Mouse (Mus musculus): ENCODE data around the gene Slc16a1. TPM values are rescaled to one million over a fixed set of nuclear protein-coding genes. Genes with fewer than 3 reads are reported as not detected.

Gene Slc16a1
- polyA plus RNA-seq, 1 experiment: not detected

GRCm38 (mm10) chr3:104643810-104644270, 5.4 kb downstream of the Slc16a1 start:
- H3K27ac ChIP-seq (ENCODE audit: insufficient read depth, low read depth, low read length): no peak overlapping the region

GRCm38 (mm10) chr3:104644371-104644770, 5.9 kb downstream of the Slc16a1 start:
- no peak overlapping the region for H3K27ac ChIP-seq (ENCODE audit: insufficient read depth, low read depth, low read length)
- TF ChIP-seq POLR2A (IDR thresholded peaks at IDR 0.05; ENCODE audit: insufficient read depth, low read depth, low read length) (no peak), CTCF (IDR thresholded peaks at IDR 0.05; ENCODE audit: insufficient read depth, low read depth, low read length) (no peak)
- 84% methylated on average over 1 of the region's 1 CpGs for WGBS
- no peaks in the 10 kb centered on the region; the same call in 1 of the 2 replicates for H3K4me1 ChIP-seq (ENCODE audit: control insufficient read depth, insufficient read depth, low read length)
- H3K4me3 ChIP-seq (ENCODE audit: insufficient read depth, low read depth, low read length): no peak overlapping the region

More at GRCm38 (mm10) chr3:104643810-104644270, 5.4 kb downstream of the Slc16a1 start:
- no peak for TF ChIP-seq CTCF (IDR thresholded peaks at IDR 0.05; ENCODE audit: insufficient read depth, low read depth, low read length)
- no peak for TF ChIP-seq POLR2A (IDR thresholded peaks at IDR 0.05; ENCODE audit: insufficient read depth, low read depth, low read length)
- no peak overlapping the region for H3K4me3 ChIP-seq (ENCODE audit: insufficient read depth, low read depth, low read length)
- 7% methylated on average over 2 of the region's 2 CpGs for WGBS
- H3K4me1 ChIP-seq (ENCODE audit: control insufficient read depth, insufficient read depth, low read length): peaks cover 2% of the 10 kb centered on the region; the same call in 1 of the 2 replicates

- 89% methylated on average over 4 of the region's 4 CpGs for WGBS
- no peak overlapping the region for H3K27ac ChIP-seq (ENCODE audit: insufficient read depth, low read depth, low read length)
- TF ChIP-seq CTCF (IDR thresholded peaks at IDR 0.05; ENCODE audit: insufficient read depth, low read depth, low read length) (no peak), POLR2A (IDR thresholded peaks at IDR 0.05; ENCODE audit: insufficient read depth, low read depth, low read length) (no peak)
- H3K4me1 ChIP-seq (ENCODE audit: control insufficient read depth, insufficient read depth, low read length): no peaks in the 10 kb centered on the region
- H3K4me3 ChIP-seq (ENCODE audit: insufficient read depth, low read depth, low read length): no peak overlapping the region
Observed at GRCm38 (mm10) chr3:104654219-104654618, 15.8 kb downstream of the Slc16a1 start.

- no peak overlapping the region for H3K4me3 ChIP-seq (ENCODE audit: insufficient read depth, low read depth, low read length)
- no peak overlapping the region for H3K27ac ChIP-seq (ENCODE audit: insufficient read depth, low read depth, low read length)
- no peaks in the 10 kb centered on the region for H3K4me1 ChIP-seq (ENCODE audit: control insufficient read depth, insufficient read depth, low read length)
- WGBS: 83% methylated on average over 4 of the region's 4 CpGs
- TF ChIP-seq CTCF (IDR thresholded peaks at IDR 0.05; ENCODE audit: insufficient read depth, low read depth, low read length) (no peak), POLR2A (IDR thresholded peaks at IDR 0.05; ENCODE audit: insufficient read depth, low read depth, low read length) (no peak)
Observed at GRCm38 (mm10) chr3:104654921-104655320, 16.5 kb downstream of the Slc16a1 start.

- Histone ChIP-seq H3K4me3 (ENCODE audit: insufficient read depth, low read depth, low read length) (no peak overlapping the region), H3K4me1 (ENCODE audit: control insufficient read depth, insufficient read depth, low read length) (no peaks in the 10 kb centered on the region), H3K27ac (ENCODE audit: insufficient read depth, low read depth, low read length) (no peak overlapping the region)
- TF ChIP-seq POLR2A (IDR thresholded peaks at IDR 0.05; ENCODE audit: insufficient read depth, low read depth, low read length) (no peak), CTCF (IDR thresholded peaks at IDR 0.05; ENCODE audit: insufficient read depth, low read depth, low read length) (no peak)
- 85% methylated on average over 2 of the region's 2 CpGs for WGBS
Observed at GRCm38 (mm10) chr3:104658706-104659105, 20.2 kb downstream of the Slc16a1 start.

GRCm38 (mm10) chr3:104659758-104660157, 21.3 kb downstream of the Slc16a1 start:
- Histone ChIP-seq H3K27ac (ENCODE audit: insufficient read depth, low read depth, low read length) (no peak overlapping the region), H3K4me1 (ENCODE audit: control insufficient read depth, insufficient read depth, low read length) (no peaks in the 10 kb centered on the region), H3K4me3 (ENCODE audit: insufficient read depth, low read depth, low read length) (no peak overlapping the region)
- 93% methylated on average over 4 of the region's 4 CpGs for WGBS
- TF ChIP-seq POLR2A (IDR thresholded peaks at IDR 0.05; ENCODE audit: insufficient read depth, low read depth, low read length) (no peak), CTCF (IDR thresholded peaks at IDR 0.05; ENCODE audit: insufficient read depth, low read depth, low read length) (no peak)

- WGBS: 95% methylated on average over 3 of the region's 3 CpGs
- Histone ChIP-seq H3K4me1 (ENCODE audit: control insufficient read depth, insufficient read depth, low read length) (no peaks in the 10 kb centered on the region), H3K27ac (ENCODE audit: insufficient read depth, low read depth, low read length) (no peak overlapping the region), H3K4me3 (ENCODE audit: insufficient read depth, low read depth, low read length) (no peak overlapping the region)
- TF ChIP-seq POLR2A (IDR thresholded peaks at IDR 0.05; ENCODE audit: insufficient read depth, low read depth, low read length) (no peak), CTCF (IDR thresholded peaks at IDR 0.05; ENCODE audit: insufficient read depth, low read depth, low read length) (no peak)
Observed at GRCm38 (mm10) chr3:104660522-104660921, 22.1 kb downstream of the Slc16a1 start.

- Histone ChIP-seq H3K4me3 (ENCODE audit: insufficient read depth, low read depth, low read length) (no peak overlapping the region), H3K27ac (ENCODE audit: insufficient read depth, low read depth, low read length) (no peak overlapping the region), H3K4me1 (ENCODE audit: control insufficient read depth, insufficient read depth, low read length) (no peaks in the 10 kb centered on the region)
- TF ChIP-seq CTCF (IDR thresholded peaks at IDR 0.05; ENCODE audit: insufficient read depth, low read depth, low read length) (no peak), POLR2A (IDR thresholded peaks at IDR 0.05; ENCODE audit: insufficient read depth, low read depth, low read length) (no peak)
- 59% methylated on average over 4 of the region's 4 CpGs for WGBS
Observed at GRCm38 (mm10) chr3:104662007-104662406, 23.5 kb downstream of the Slc16a1 start.

- TF ChIP-seq CTCF (IDR thresholded peaks at IDR 0.05; ENCODE audit: insufficient read depth, low read depth, low read length) (no peak), POLR2A (IDR thresholded peaks at IDR 0.05; ENCODE audit: insufficient read depth, low read depth, low read length) (no peak)
- WGBS: 94% methylated on average over 11 of the region's 11 CpGs
- Histone ChIP-seq H3K4me1 (ENCODE audit: control insufficient read depth, insufficient read depth, low read length) (no peaks in the 10 kb centered on the region), H3K27ac (ENCODE audit: insufficient read depth, low read depth, low read length) (no peak overlapping the region), H3K4me3 (ENCODE audit: insufficient read depth, low read depth, low read length) (no peak overlapping the region)
Observed at GRCm38 (mm10) chr3:104662926-104663325, 24.5 kb downstream of the Slc16a1 start.

GRCm38 (mm10) chr3:104666950-104667349, 28.5 kb downstream of the Slc16a1 start:
- 79% methylated on average over 4 of the region's 4 CpGs for WGBS
- TF ChIP-seq CTCF (IDR thresholded peaks at IDR 0.05; ENCODE audit: insufficient read depth, low read depth, low read length) (no peak), POLR2A (IDR thresholded peaks at IDR 0.05; ENCODE audit: insufficient read depth, low read depth, low read length) (no peak)
- no peak overlapping the region for H3K4me3 ChIP-seq (ENCODE audit: insufficient read depth, low read depth, low read length)
- peaks cover 14% of the 10 kb centered on the region for H3K4me1 ChIP-seq (ENCODE audit: control insufficient read depth, insufficient read depth, low read length)
- no peak overlapping the region for H3K27ac ChIP-seq (ENCODE audit: insufficient read depth, low read depth, low read length)

Measured in olfactory bulb, adult 2 months (tissue).